Mouse (Mus musculus) cortical plate, adult 2 months (tissue): ENCODE data around the gene Fam110a.

Experiments used
- CTCF ChIP-seq: fragments of 200-500 bp; IDR thresholded peaks from 2 replicates; pipeline ENCODE4 v1.5.1; 2011; ENCODE audit warnings: mild to moderate bottlenecking, control low read depth, low read length; ENCODE audit not compliant: insufficient read depth; ENCODE audit errors: extremely low read depth
- POLR2A ChIP-seq: fragments of 200-500 bp; IDR thresholded peaks from 2 replicates; pipeline ENCODE4 v1.6.1; 2011; ENCODE audit warnings: mild to moderate bottlenecking, low read length, control low read depth; ENCODE audit not compliant: insufficient read depth; ENCODE audit errors: extremely low read depth

DNA sequence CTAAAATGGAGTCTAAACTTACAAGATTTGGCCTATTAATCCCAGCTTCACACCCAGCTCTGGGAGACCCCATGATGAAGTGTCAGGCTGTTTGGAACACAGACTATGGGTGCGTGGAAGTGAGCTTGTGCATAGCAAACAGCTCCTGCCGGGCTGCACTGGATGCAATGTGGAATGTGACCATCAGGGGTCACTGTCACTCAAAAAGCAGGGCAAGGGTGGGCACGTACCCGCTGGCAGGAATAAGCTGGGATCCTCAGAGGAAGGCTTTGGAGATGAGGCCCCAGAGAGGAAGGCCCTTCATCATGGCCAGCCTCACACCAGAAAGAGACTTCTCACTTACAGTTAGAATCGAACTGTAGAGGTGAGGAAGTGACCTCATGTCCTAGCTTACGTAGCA, 40.2 kb upstream of the Fam110a start:
- TF ChIP-seq CTCF: peak; percentile 71
- no peak for TF ChIP-seq POLR2A
